Mouse (Mus musculus) heart, adult 8-10 months (tissue): ENCODE data around the gene Btbd35f29. TPM values are rescaled to one million over a fixed set of nuclear protein-coding genes. Genes with fewer than 3 reads are reported as not detected.
"Not testable (repeated sequence)": the region's sequence is repeated elsewhere in the genome, so short reads cannot be mapped to it uniquely, and the experiment has no call there.

Experiments used
- DNase-seq: peaks from one replicate; pipeline ENCODE4 v3.0.0; 2022; ENCODE audit warnings: low spot score
- total RNA-seq, 4 experiments: library from RNA; stranded (reverse); gene quantifications; 2 replicates each; pipeline ENCODE4 v1.2.4; 2022

The Btbd35f29 gene
- not detected for total RNA-seq

- not testable (repeated sequence) for DNase-seq
Observed at GRCm38 (mm10) chrX:31117374-31117773, at the start of gene Btbd35f29. Gene Btbd35f29 (plus strand): TSS chrX:31117674.

DNA sequence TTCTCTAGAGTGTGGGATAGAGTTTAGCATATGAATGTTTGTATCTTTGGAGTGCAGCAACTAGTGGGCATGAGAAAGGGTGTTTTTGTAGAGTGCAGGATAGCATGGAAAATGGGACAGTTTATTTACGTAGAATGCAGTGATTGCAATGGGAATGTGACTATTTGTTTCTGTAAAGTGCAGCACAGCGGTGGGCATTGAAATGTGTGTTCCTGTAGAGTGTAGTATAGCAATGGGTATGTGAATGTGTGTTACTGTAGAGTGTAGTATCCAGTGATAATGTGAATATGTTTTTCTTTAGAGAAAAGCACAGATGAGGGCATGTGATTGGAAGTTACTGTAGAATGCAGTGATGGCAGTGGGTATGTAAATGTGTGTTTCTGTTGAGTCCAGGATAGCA lies 23.9 kb downstream of the Btbd35f29 start:
- DNase-seq, result not testable (repeated sequence)

- DNase-seq, result not testable (repeated sequence)
Observed at GRCm38 (mm10) chrX:31145144-31145543, 27.7 kb downstream of the Btbd35f29 start.

- DNase-seq, result not testable (repeated sequence)
Observed at GRCm38 (mm10) chrX:31145835-31146234, 28.4 kb downstream of the Btbd35f29 start.

GRCm38 (mm10) chrX:31158534-31159085 lies 41.1 kb downstream of the Btbd35f29 start:
- not testable (repeated sequence) for DNase-seq

DNA sequence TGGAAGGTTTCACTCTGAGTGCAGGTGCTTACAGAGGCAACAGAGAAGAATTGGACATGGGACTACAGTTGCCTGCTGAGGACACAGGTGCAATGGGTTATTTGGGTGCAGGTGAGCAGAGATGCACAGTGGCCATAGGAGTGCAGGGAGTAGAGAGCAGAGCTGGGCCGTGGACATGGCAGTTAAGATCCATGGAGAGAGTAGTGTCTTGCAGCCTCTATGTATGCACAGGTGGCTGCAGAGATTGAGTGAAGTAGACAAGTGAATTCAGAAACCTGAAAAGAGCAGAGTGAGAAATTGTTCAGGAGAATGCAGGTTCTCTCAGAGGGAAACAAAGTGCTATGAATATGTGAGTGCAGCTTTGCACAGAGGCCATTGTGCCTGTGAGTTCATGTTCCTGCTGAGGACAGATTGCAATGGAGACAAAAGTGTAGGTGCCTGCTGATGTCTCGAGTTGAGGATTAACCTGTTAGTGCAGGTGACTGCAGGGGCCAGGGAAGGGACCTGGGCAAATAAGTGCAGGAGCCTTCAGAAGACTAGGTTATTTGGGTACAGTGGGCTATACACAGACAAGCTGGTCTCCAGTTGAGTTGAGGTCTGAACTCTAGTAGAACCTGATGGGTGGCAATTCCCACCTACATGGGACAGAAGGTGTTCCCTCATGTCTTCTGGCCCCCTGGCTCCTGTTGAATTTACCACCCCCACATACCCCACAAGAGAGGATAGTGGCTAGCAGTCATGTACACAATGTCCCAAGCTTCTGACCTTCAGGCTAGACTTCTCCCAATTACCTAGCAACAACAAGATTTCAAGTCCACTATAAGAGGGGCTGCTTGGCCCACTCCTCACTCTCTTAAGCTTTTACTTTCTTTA lies 42.2 kb downstream of the Btbd35f29 start:
- DNase-seq, result not testable (repeated sequence)

GRCm38 (mm10) chrX:31160554-31160953 lies 43.1 kb downstream of the Btbd35f29 start:
- not testable (repeated sequence) for DNase-seq

- not testable (repeated sequence) for DNase-seq
Observed at GRCm38 (mm10) chrX:31162638-31163037, 45.2 kb downstream of the Btbd35f29 start.

DNA sequence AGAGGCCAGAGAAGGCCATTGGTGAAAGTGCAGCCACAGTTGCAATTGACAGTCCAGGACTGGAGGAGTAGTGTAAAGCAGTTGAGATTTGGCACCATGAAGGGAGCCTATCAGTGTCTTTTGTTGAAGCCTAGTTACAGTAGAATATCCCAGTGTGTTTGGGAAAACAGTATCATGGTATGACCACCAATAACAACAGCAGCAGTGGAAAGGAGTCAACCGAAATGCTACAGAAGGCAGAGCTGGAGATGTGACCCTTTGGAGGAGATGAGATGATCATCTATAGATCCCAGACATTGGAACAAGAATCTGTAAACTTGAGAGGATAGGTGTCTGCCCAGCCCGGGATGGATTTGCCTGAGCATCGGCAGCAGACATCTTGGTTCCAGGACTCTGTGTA lies 47.7 kb downstream of the Btbd35f29 start:
- DNase-seq, result not testable (repeated sequence)

Other genes with a start within 250 kb of the Btbd35f29 start
- gene Spin2f, start 136.2 kb downstream of the Btbd35f29 start, total RNA-seq, result not detected
- gene Btbd35f26, start 218.8 kb downstream of the Btbd35f29 start, total RNA-seq, result not detected